Mouse (Mus musculus): Measurements from ENCODE around the gene Polr3e. TPM values are rescaled to one million over a fixed set of nuclear protein-coding genes. Genes with fewer than 3 reads are reported as not detected.

The Polr3e gene
- total and polyA plus RNA-seq, 3 experiments = 22.3 to 38.1 (median 33.6) TPM

DNA sequence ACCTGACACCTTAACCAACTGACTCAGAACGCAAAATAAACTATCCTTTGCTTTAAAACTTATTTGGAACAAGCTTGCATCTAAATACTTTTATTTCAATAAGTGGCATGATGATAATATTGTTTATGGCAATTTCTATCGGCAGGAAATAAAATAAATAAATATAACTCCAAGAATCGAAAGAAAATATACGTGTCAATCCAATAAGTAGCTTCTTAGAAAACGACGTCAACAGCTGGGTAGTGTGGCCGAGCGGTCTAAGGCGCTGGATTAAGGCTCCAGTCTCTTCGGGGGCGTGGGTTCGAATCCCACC, 309 bp upstream of the Polr3e start:
- H3K4me1 ChIP-seq (ENCODE audit: control insufficient read depth in 1 of 2, insufficient read depth in 2 of 2) = peaks cover 0 to 32% of the 10 kb centered on the region in 2 experiments; a peak in 2 of 4 replicates

DNA sequence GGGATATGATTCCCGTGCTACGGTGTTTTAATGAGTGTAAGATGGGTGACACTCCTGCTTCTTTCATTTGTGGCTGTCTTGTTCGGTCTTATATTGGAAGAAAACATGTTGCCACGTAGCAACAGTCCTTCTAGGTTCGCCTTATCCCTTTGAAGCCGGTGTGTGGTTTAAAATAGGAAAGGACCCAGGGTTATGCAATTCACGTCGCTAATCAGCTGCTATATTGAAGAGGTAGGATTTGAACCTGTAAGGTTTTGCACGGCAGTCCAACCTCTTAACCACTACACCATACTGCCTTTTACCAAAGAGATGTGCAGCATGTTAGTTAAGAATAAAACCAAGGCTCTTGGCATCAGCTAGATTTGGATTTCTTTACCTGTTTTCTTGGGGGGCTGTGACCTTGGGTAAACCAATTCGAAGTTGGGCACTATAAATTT, 1.0 kb downstream of the Polr3e start:
- Histone ChIP-seq H3K9ac (ENCODE audit: insufficient read depth, low read depth) (peak overlapping the region; percentile 90), H3K79me2 (replicated peaks; ENCODE audit: control insufficient read depth, extremely low read depth, insufficient read depth, poor library complexity, severe bottlenecking) (peaks cover 27% of the 10 kb centered on the region), H3K27me3 (replicated peaks) (no peaks in the 10 kb centered on the region), H3K36me3 (replicated peaks in 1 of 2; ENCODE audit: control insufficient read depth in 1 of 2, insufficient read depth in 1 of 2, low read length in 1 of 2) (peaks cover 7 to 35% of the 10 kb centered on the region in 2 experiments), H3K4me2 (ENCODE audit: insufficient read depth, low read depth, poor library complexity, severe bottlenecking) (peak overlapping the region; percentile 32), H3K4me1 (ENCODE audit: control insufficient read depth in 1 of 2, insufficient read depth in 2 of 2) (peaks cover 0 to 32% of the 10 kb centered on the region in 2 experiments; a peak in 2 of 4 replicates), H3K4me3 (replicated peaks in 1 of 3; ENCODE audit: low read depth in 2 of 3, low read length in 2 of 3, poor library complexity in 1 of 3) (peak overlapping the region; percentile 71 to 90 (median 88)), H3K9me3 (replicated peaks; ENCODE audit: low read length) (no peaks in the 10 kb centered on the region), H3K27ac (ENCODE audit: insufficient read depth, low read depth) (0 out of 2 replicates have a peak overlapping the region, but pooled peaks have one; percentile 80)
- peak; percentile 94 for DNase-seq (ENCODE audit: extremely low read depth)
- dilution Hi-C loops (cut with MboI; ENCODE audit: extremely low pct_ligation_motif_present, extremely low pct_unique_long_range_greater_than_20kb, low sequenced_read_pairs) = no loop called here
- in situ Hi-C loops (cut with MboI; ENCODE audit: low pct_ligation_motif_present, low pct_unique_long_range_greater_than_20kb, low sequenced_read_pairs) = no loop called here
- peak; percentile 97 for TF ChIP-seq ELF1 (IDR thresholded peaks at IDR 0.05; ENCODE audit: low read depth, low read length)
- 0 out of 2 replicates have a peak, but pooled peaks have one; percentile 5 for TF ChIP-seq BHLHE40 (IDR thresholded peaks at IDR 0.05; ENCODE audit: low read depth, low read length)
- TF ChIP-seq MAX (IDR thresholded peaks at IDR 0.05; ENCODE audit: low read length) = no peak
- no peak; the same call in 1 of the 2 replicates for TF ChIP-seq JUND (conservative IDR thresholded peaks at IDR 0.05; ENCODE audit: low read depth, low read length)
- no peak for TF ChIP-seq CHD1 (IDR thresholded peaks at IDR 0.05; ENCODE audit: low read depth, low read length)
- no peak for TF ChIP-seq UBTF (IDR thresholded peaks at IDR 0.05; ENCODE audit: low read depth, low read length)
- peak; percentile 18; the same call in 1 of the 2 replicates for TF ChIP-seq USF2 (conservative IDR thresholded peaks at IDR 0.05; ENCODE audit: low read depth, low read length)
- no peak for TF ChIP-seq GABPA (IDR thresholded peaks at IDR 0.05; ENCODE audit: insufficient replicate concordance, low read depth, low read length)
- no peak; the same call in 1 of the 2 replicates for TF ChIP-seq TCF12 (IDR thresholded peaks at IDR 0.05; ENCODE audit: low read depth, low read length)
- TF ChIP-seq POLR2AphosphoS2 (IDR thresholded peaks at IDR 0.05; ENCODE audit: low read depth, low read length) = peak; percentile 99
- no peak; the same call in 1 of the 2 replicates for TF ChIP-seq MAZ (IDR thresholded peaks at IDR 0.05; ENCODE audit: low read depth, low read length)
- peak; percentile 87 for TF ChIP-seq ZMIZ1 (IDR thresholded peaks at IDR 0.05; ENCODE audit: low read depth, low read length)
- TF ChIP-seq NELFE (IDR thresholded peaks at IDR 0.05; ENCODE audit: low read depth, low read length) = no peak
- TF ChIP-seq MEF2A (IDR thresholded peaks at IDR 0.05; ENCODE audit: borderline replicate concordance, low read depth, low read length) = peak; percentile 53; the same call in 1 of the 2 replicates
- TF ChIP-seq CTCF (conservative IDR thresholded peaks at IDR 0.05 in 1 of 2, IDR thresholded peaks at IDR 0.05 in 1 of 2; ENCODE audit: low read depth in 2 of 2, low read length in 2 of 2) = no peak
- TF ChIP-seq ZKSCAN1 (IDR thresholded peaks at IDR 0.05; ENCODE audit: borderline replicate concordance, low read depth, low read length) = no peak
- peak; percentile 31; the same call in 1 of the 2 replicates for TF ChIP-seq MXI1 (IDR thresholded peaks at IDR 0.05; ENCODE audit: low read depth, low read length)
- TF ChIP-seq RAD21 (IDR thresholded peaks at IDR 0.05; ENCODE audit: low read depth, low read length) = no peak
- peak; percentile 68 for TF ChIP-seq NRF1 (IDR thresholded peaks at IDR 0.05; ENCODE audit: low read depth, low read length)
- TF ChIP-seq POLR2A (IDR thresholded peaks at IDR 0.05; ENCODE audit: low read depth, low read length) = peak; percentile 50; the same call in 1 of the 2 replicates
- TF ChIP-seq KAT2A (IDR thresholded peaks at IDR 0.05; ENCODE audit: insufficient replicate concordance, low read length) = peak; percentile 85; the same call in 1 of the 2 replicates
- TF ChIP-seq SIN3A (IDR thresholded peaks at IDR 0.05; ENCODE audit: low read length) = no peak
- no peak for TF ChIP-seq EP300 (IDR thresholded peaks at IDR 0.05; ENCODE audit: low read length)
- 0 out of 2 replicates have a peak, but pooled peaks have one; percentile 14 for TF ChIP-seq IRF4 (IDR thresholded peaks at IDR 0.05; ENCODE audit: low read depth, low read length)
- no peak for TF ChIP-seq HCFC1 (IDR thresholded peaks at IDR 0.05; ENCODE audit: low read depth, low read length)
- peak; percentile 78 for TF ChIP-seq CHD2 (IDR thresholded peaks at IDR 0.05; ENCODE audit: low read length)
- TF ChIP-seq ZC3H11A (IDR thresholded peaks at IDR 0.05; ENCODE audit: low read depth, low read length) = no peak
- TF ChIP-seq MYC (IDR thresholded peaks at IDR 0.05; ENCODE audit: low read depth, low read length) = no peak
- TF ChIP-seq USF1 (IDR thresholded peaks at IDR 0.05; ENCODE audit: low read depth, low read length) = no peak
- peak; percentile 50; the same call in 1 of the 2 replicates for TF ChIP-seq ETS1 (conservative IDR thresholded peaks at IDR 0.05; ENCODE audit: low read depth, low read length)
- peak; percentile 100 for TF ChIP-seq TBP (conservative IDR thresholded peaks at IDR 0.05; ENCODE audit: low read depth, low read length)

More for the DNA sequence above, 309 bp upstream of the Polr3e start:
- 0 out of 2 replicates have a peak overlapping the region, but pooled peaks have one; percentile 29 for H3K9ac ChIP-seq (ENCODE audit: insufficient read depth, low read depth)
- H3K27ac ChIP-seq (ENCODE audit: insufficient read depth, low read depth) = no peak overlapping the region
- peaks cover 0 to 22% of the 10 kb centered on the region in 2 experiments for H3K36me3 ChIP-seq (replicated peaks in 1 of 2; ENCODE audit: control insufficient read depth in 1 of 2, insufficient read depth in 1 of 2, low read length in 1 of 2)
- H3K4me3 ChIP-seq (replicated peaks in 1 of 3; ENCODE audit: low read depth in 2 of 3, low read length in 2 of 3, poor library complexity in 1 of 3) = peak overlapping the region; percentile 43 to 90 (median 60)
- no peaks in the 10 kb centered on the region for H3K27me3 ChIP-seq (replicated peaks)
- H3K4me2 ChIP-seq (ENCODE audit: insufficient read depth, low read depth, poor library complexity, severe bottlenecking) = no peak overlapping the region
- peaks cover 27% of the 10 kb centered on the region for H3K79me2 ChIP-seq (replicated peaks; ENCODE audit: control insufficient read depth, extremely low read depth, insufficient read depth, poor library complexity, severe bottlenecking)
- TF ChIP-seq NRF1 (IDR thresholded peaks at IDR 0.05; ENCODE audit: low read depth, low read length) (no peak), CTCF (conservative IDR thresholded peaks at IDR 0.05 in 1 of 2, IDR thresholded peaks at IDR 0.05 in 1 of 2; ENCODE audit: low read depth in 2 of 2, low read length in 2 of 2) (no peak), TBP (conservative IDR thresholded peaks at IDR 0.05; ENCODE audit: low read depth, low read length) (peak; percentile 99), HCFC1 (IDR thresholded peaks at IDR 0.05; ENCODE audit: low read depth, low read length) (no peak)
- in situ Hi-C loops (cut with MboI; ENCODE audit: low pct_ligation_motif_present, low pct_unique_long_range_greater_than_20kb, low sequenced_read_pairs) (no loop called here), dilution Hi-C loops (cut with MboI; ENCODE audit: extremely low pct_ligation_motif_present, extremely low pct_unique_long_range_greater_than_20kb, low sequenced_read_pairs) (no loop called here)
- DNase-seq (ENCODE audit: extremely low read depth) = no peak
- H3K9me3 ChIP-seq (replicated peaks; ENCODE audit: low read length) = no peaks in the 10 kb centered on the region
